Mouse (Mus musculus): ENCODE measurements around the gene Gm16223. TPM values are rescaled to one million over a fixed set of nuclear protein-coding genes. Genes with fewer than 3 reads are reported as not detected.
A peak's percentile ranks its signal among the peaks of the same experiment; 100 is the strongest.

Gene Gm16223
- polyA plus RNA-seq, 1 experiment, result not detected

GRCm38 (mm10) chr5:42211554-42212338 is 144.0 kb downstream of the Gm16223 start:
- no peak for DNase-seq (ENCODE audit: extremely low spot score in 1 of 2, low spot score in 1 of 2)

DNA sequence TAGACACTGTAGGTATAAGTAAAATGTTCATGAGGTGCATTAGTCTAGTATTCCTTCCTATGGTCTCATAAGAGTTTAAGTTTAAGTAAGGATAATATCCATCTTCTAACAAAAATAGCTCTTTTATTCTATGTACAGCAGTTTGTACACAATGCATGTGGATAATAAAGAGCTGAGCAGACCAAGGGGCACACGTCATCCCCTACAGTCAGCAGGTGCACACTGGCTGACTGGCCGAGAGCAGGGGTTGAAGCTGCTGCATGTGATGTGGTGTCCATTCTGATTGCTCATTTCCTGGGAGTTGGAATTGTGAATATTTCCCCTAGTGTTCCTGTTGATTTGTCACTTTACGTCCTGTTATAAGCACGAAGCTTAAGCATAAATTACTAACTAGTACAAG is 144.6 kb downstream of the Gm16223 start:
- no peak for DNase-seq (ENCODE audit: extremely low spot score in 1 of 2, low spot score in 1 of 2)

DNA sequence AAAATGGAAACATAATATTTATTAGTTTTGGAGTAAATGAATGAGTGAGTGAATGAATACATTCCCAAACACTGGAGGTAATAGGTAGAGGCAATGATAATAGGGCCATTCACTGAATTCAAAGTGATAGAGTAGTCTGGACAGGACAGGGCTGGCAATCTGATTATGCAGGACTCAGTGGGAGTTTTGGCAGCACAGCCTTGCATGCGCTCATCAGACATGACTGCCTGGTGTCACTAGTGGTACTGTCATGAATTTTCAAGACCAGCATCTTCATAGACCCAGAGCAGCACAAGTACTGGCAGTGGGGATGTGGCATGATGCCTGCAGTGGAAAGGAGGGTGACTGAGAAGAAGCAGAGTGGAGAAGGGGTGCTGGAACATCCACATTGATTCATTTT is 157.1 kb downstream of the Gm16223 start:
- DNase-seq (ENCODE audit: extremely low spot score in 1 of 2, low spot score in 1 of 2), result no peak

- DNase-seq (ENCODE audit: extremely low spot score in 1 of 2, low spot score in 1 of 2), result peak; percentile 7 to 34
Measured at GRCm38 (mm10) chr5:42228631-42229030, 160.9 kb downstream of the Gm16223 start.

DNA sequence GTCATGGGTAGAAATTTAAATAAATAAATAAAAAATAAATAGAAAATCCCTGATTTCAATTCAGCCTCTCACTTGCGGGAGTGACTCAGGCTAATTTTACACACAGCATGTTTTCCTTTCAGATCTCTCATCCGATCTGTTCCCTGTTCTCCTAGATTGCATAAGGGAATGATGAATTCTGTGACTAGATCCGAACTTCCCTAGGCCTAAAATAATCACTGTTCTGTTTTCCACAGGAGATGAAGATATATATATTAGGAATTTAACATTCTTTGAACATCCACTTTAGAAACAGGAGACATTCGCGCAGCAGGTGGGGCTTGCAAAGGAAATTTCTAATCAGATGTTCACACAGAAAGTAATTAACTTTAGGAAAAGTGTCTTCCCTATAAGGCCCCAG is 171.5 kb downstream of the Gm16223 start:
- DNase-seq (ENCODE audit: extremely low spot score in 1 of 2, low spot score in 1 of 2), result peak; percentile 52 to 61

GRCm38 (mm10) chr5:42239806-42240205 is 172.0 kb downstream of the Gm16223 start:
- DNase-seq (ENCODE audit: extremely low spot score in 1 of 2, low spot score in 1 of 2), result peak; percentile 14 to 23

GRCm38 (mm10) chr5:42250376-42250775 is 182.6 kb downstream of the Gm16223 start:
- peak in 1 of 2 experiments; percentile 27 for DNase-seq (ENCODE audit: extremely low spot score in 1 of 2, low spot score in 1 of 2)

Other genes starting within 250 kb of the Gm16223 start
- 16.8 and 17.8 TPM in 2 replicates for gene Bod1l, start 223.6 kb upstream of the Gm16223 start, polyA plus RNA-seq (2012; rRNA removed)

Data from frontal cortex, adult 2 months (tissue).